ENCODE assay signal across 23 mouse cellular contexts in the genomic region with DNA sequence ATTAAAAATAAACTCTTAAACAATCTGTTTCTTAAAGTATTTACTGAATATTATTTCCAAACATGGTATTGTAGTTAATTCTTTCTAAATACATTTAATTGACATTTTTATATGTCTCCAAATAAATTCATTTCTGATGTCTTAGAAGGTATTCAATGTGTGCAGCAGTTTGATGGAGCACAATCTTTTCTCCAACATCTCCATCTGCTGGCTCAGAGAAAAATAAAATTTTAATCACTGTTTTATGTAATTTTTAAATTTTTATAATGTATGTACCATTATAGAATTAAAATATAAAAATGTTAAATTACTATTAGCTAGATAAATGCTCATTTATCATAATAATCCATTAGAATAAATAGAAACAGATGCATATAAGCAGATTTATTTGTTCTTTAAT. TPM values are rescaled to one million over a fixed set of nuclear protein-coding genes. Genes with fewer than 3 reads are reported as not detected.
DNase-seq lines count a peak whose midpoint lies in the region; ATAC-seq and TF ChIP-seq lines count a peak whose summit lies in the region.
"Had no signal": no experiment of that assay in that cellular context is flagged by ENCODE, and none has a peak within 500 bp of the region (broad histone marks: within the 10 kb centered on the region; RNA-seq: fewer than 3 reads in every experiment).

No protein-coding gene starts in this region.

- intact Hi-C loops in heart, adult 2 months (cut with DNase I), result loop anchor here (5.0 kb wide), 1 partner anchor 719 kb away; no protein-coding TSS in a partner anchor
- intact Hi-C loops in heart, postnatal 10 days (cut with DNase I), result no loop called here

- peak; percentile 22; the same call in 1 of the 2 replicates for TF ChIP-seq CTCF in heart, adult 2 months (IDR thresholded peaks at IDR 0.05)
- peak; percentile 61 for TF ChIP-seq CTCF in layer of hippocampus, adult 2 months (conservative IDR thresholded peaks at IDR 0.05)

- no peaks in the 10 kb centered on the region for H3K79me2 ChIP-seq in heart, adult 2 months (replicated peaks; ENCODE audit: control insufficient read depth, insufficient read depth, low read length)

- H3K9me3 ChIP-seq in liver, embryonic 11.5 days (ENCODE audit: control insufficient read depth, low read length), result no peaks in the 10 kb centered on the region
- H3K9me3 ChIP-seq: embryonic facial prominence, embryonic 13.5 days; forebrain, embryonic 13.5 days; heart, embryonic 15.5 days; hindbrain, embryonic 10.5 days; hindbrain, embryonic 15.5 days had no signal

- peaks cover 6% of the 10 kb centered on the region for H3K27me3 ChIP-seq in heart, adult 2 months (ENCODE audit: control insufficient read depth, insufficient read depth, low read length)
- H3K27me3 ChIP-seq in liver, embryonic 11.5 days (replicated peaks; ENCODE audit: control insufficient read depth, insufficient read depth, low read length), result peaks cover 18% of the 10 kb centered on the region
- H3K27me3 ChIP-seq: forebrain, embryonic 13.5 days; hindbrain, embryonic 15.5 days had no signal

- no peak overlapping the region for H3K9ac ChIP-seq in heart, adult 2 months (ENCODE audit: low read depth, low read length)
- no peak overlapping the region for H3K9ac ChIP-seq in liver, embryonic 11.5 days (ENCODE audit: low read depth, low read length)
- H3K9ac ChIP-seq: embryonic facial prominence, embryonic 13.5 days; forebrain, embryonic 13.5 days; heart, embryonic 15.5 days; hindbrain, embryonic 15.5 days had no signal

- H3K36me3 ChIP-seq in heart, adult 2 months (ENCODE audit: control insufficient read depth, insufficient read depth, low read length), result no peaks in the 10 kb centered on the region
- no peaks in the 10 kb centered on the region for H3K36me3 ChIP-seq in liver, embryonic 11.5 days (ENCODE audit: control insufficient read depth, insufficient read depth, low read length)
- H3K36me3 ChIP-seq: embryonic facial prominence, embryonic 13.5 days; heart, embryonic 15.5 days; hindbrain, embryonic 10.5 days; hindbrain, embryonic 15.5 days had no signal

- H3K4me3 ChIP-seq in heart, adult 2 months, result no peak overlapping the region
- H3K4me3 ChIP-seq in layer of hippocampus, adult 2 months, result peak overlapping the region; percentile 69
- no peak overlapping the region for H3K4me3 ChIP-seq in liver, embryonic 11.5 days (ENCODE audit: low read depth, low read length)
- H3K4me3 ChIP-seq: embryonic facial prominence, embryonic 13.5 days; forebrain, embryonic 13.5 days; heart, embryonic 15.5 days; hindbrain, embryonic 10.5 days; hindbrain, embryonic 15.5 days had no signal

- no peak overlapping the region for H3K4me2 ChIP-seq in liver, embryonic 11.5 days
- H3K4me2 ChIP-seq: embryonic facial prominence, embryonic 13.5 days; forebrain, embryonic 13.5 days; heart, embryonic 11.5 days; heart, embryonic 15.5 days had no signal

- no peak for DNase-seq in heart, adult 2 months
- DNase-seq in heart, postnatal 10 days, result no peak
- no peak for DNase-seq in layer of hippocampus, adult 2 months (ENCODE audit: low spot score in 2 of 2)
- no peak for DNase-seq in layer of hippocampus, postnatal 14 days (ENCODE audit: low spot score in 2 of 2)
- DNase-seq in 3T3-L1 (ENCODE audit: low read depth, low spot score), result peak; percentile 27
- DNase-seq in brain, adult 2 months (ENCODE audit: low read depth, low spot score), result peak; percentile 49
- no peak for DNase-seq in liver, embryonic 11.5 days (ENCODE audit: low spot score)
- DNase-seq: adrenal gland, adult 8-10 months; adrenal gland, postnatal 36 days; cerebellum, adult 11-12 months; cerebellum, adult 9-10 months; cerebellum, postnatal 36 days; gastrocnemius, postnatal 10 days; heart, adult 18-20 months had no signal

- no peak for ATAC-seq in liver, embryonic 11.5 days (replicated peaks; ENCODE audit: low FRiP score)
- ATAC-seq: forebrain, embryonic 13.5 days; inflammation-experienced regulatory T-cells, adult 6 months had no signal

- TF ChIP-seq EP300 in heart, adult 2 months (IDR thresholded peaks at IDR 0.05; ENCODE audit: insufficient read depth, low read depth, low read length), result no peak

- no peak overlapping the region for H3K27ac ChIP-seq in heart, adult 2 months
- peak overlapping the region; percentile 56 for H3K27ac ChIP-seq in layer of hippocampus, adult 2 months
- no peak overlapping the region for H3K27ac ChIP-seq in liver, embryonic 11.5 days (ENCODE audit: low read depth, low read length)
- H3K27ac ChIP-seq: embryonic facial prominence, embryonic 13.5 days; forebrain, embryonic 13.5 days; heart, embryonic 15.5 days; hindbrain, embryonic 10.5 days; hindbrain, embryonic 15.5 days had no signal

- no peak for TF ChIP-seq POLR2A in heart, adult 2 months (IDR thresholded peaks at IDR 0.05; ENCODE audit: insufficient read depth, low read depth, low read length)

- H3K4me1 ChIP-seq in heart, adult 2 months (ENCODE audit: control insufficient read depth, insufficient read depth, low read length), result no peaks in the 10 kb centered on the region
- H3K4me1 ChIP-seq in liver, embryonic 11.5 days (replicated peaks; ENCODE audit: control insufficient read depth, insufficient read depth, low read length), result no peaks in the 10 kb centered on the region

RNA-seq across cellular contexts. Expression of a gene that starts 5.9 kb away (rescaled TPM):
- under 1 TPM in 1 of 2 experiments, not detected in 1; 0.09 TPM for total RNA-seq in heart, adult 2 months (2021)
- under 0.01 TPM in 1 of 2 replicates, not detected in the other for polyA plus RNA-seq in heart, adult 2 months (2012; rRNA removed)
- total RNA-seq in heart, postnatal 10 days (2021), result under 1 TPM in 1 of 2 experiments, not detected in 1; 0.15 TPM
- 100 to 1,000 TPM; 712 to 741 TPM for total RNA-seq in layer of hippocampus, adult 2 months (2021)
- 100 to 1,000 TPM; 547 to 604 TPM for total RNA-seq in layer of hippocampus, postnatal 14 days (2021)
- polyA plus RNA-seq in liver, embryonic 11.5 days (2014; fragmentation: Nextera tagmentation; extraction: Ambion mirVana), result 1.5 and 1.8 TPM in 2 replicates
- total RNA-seq: ES-E14; heart, postnatal 25 days had no signal

Comparison
In these comparisons a context has a peak if more than half of its experiments do, and no peak if none do; other contexts are left out.
1. DNase-seq: peak in 3T3-L1 (single experiment) and brain, adult 2 months (single experiment); none in heart, adult 2 months (0 of 2), heart, postnatal 10 days (0 of 2), layer of hippocampus, adult 2 months (0 of 2), layer of hippocampus, postnatal 14 days (0 of 2) and liver, embryonic 11.5 days (single experiment).
2. RNA of a gene that starts 5.9 kb away (total RNA-seq): 712 to 741 TPM in layer of hippocampus, adult 2 months and 547 to 604 TPM in layer of hippocampus, postnatal 14 days; 0.15 TPM in heart, postnatal 10 days and 0.09 TPM in heart, adult 2 months; every median in the first group is over 100 times any median in the second.